In the genomic region with DNA sequence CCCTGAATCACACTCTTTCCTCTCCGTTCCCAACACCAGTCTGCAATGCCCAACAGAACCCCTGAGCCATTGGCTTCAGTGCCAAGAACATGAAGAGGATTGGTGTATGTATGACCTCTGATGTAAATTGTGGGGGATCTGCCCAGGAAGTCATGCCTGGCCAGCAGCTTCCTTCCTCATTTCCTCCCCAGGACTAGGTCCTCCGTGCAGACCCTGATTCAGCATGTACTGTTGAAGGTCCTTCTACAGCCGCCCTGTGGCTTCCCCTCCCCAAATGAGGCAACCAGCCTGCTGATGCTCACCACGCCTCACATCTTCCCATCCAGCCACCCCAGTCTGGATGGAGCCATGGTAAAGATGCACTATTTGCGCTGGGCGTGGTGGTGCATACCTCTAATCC, we compare ENCODE assay signal across 7 mouse cellular contexts. TPM values are rescaled to one million over a fixed set of nuclear protein-coding genes. Genes with fewer than 3 reads are reported as not detected.
DNase-seq lines count a peak whose midpoint lies in the region; ATAC-seq and TF ChIP-seq lines count a peak whose summit lies in the region.

Trpm2 (minus strand) TSS at position 83 of the 400 bp plus-strand sequence.

- no peak for ATAC-seq in hindbrain, embryonic 13.5 days (ENCODE audit: low FRiP score)

- H3K27me3 ChIP-seq in E14TG2a.4 (ENCODE audit: insufficient read depth, low read length): peaks cover 58% of the 10 kb centered on the region
- H3K27me3 ChIP-seq in hindbrain, embryonic 13.5 days: peaks cover 36% of the 10 kb centered on the region

- no peak for TF ChIP-seq CTCF in E14TG2a.4 (conservative IDR thresholded peaks at IDR 0.05; ENCODE audit: low read length)
- TF ChIP-seq CTCF in bone marrow macrophage, adult 2 months (IDR thresholded peaks at IDR 0.05; ENCODE audit: low read depth, low read length): no peak

- H3K4me3 ChIP-seq in E14TG2a.4 (replicated peaks; ENCODE audit: low read length): peak within 1 kb of the TSS; percentile 63
- peak within 1 kb of the TSS; percentile 49 for H3K4me3 ChIP-seq in bone marrow macrophage, adult 2 months (ENCODE audit: insufficient read depth, low read length)
- H3K4me3 ChIP-seq in hindbrain, embryonic 13.5 days: peak within 1 kb of the TSS; percentile 44

- H3K9ac ChIP-seq in hindbrain, embryonic 13.5 days: peak within 1 kb of the TSS; percentile 68

- H3K4me2 ChIP-seq in hindbrain, embryonic 13.5 days: peak within 1 kb of the TSS; percentile 76

- 92% methylated on average over 6 of the region's 6 CpGs for whole genome bisulfite sequencing in hindbrain, embryonic 13.5 days

- peak within 1 kb of the TSS; percentile 88 for H3K27ac ChIP-seq in bone marrow macrophage, adult 2 months (ENCODE audit: insufficient read depth, low read depth, low read length)
- H3K27ac ChIP-seq in hindbrain, embryonic 13.5 days: peak within 1 kb of the TSS; percentile 18; the same call in 1 of the 2 replicates

- no peaks in the 10 kb centered on the region for H3K36me3 ChIP-seq in E14TG2a.4 (ENCODE audit: insufficient read depth, low read length)
- H3K36me3 ChIP-seq in hindbrain, embryonic 13.5 days: no peaks in the 10 kb centered on the region

- peak; percentile 28 for DNase-seq in liver
- peak; percentile 66 to 69 for DNase-seq in monocyte, adult 2 months (ENCODE audit: low read depth in 1 of 2, low spot score in 2 of 2)
- DNase-seq in urinary bladder, postnatal 25 days (ENCODE audit: low spot score): no peak
- DNase-seq in urinary bladder, postnatal 14 days (ENCODE audit: low spot score): no peak

- H3K4me1 ChIP-seq in E14TG2a.4 (replicated peaks; ENCODE audit: low read depth, low read length): peaks cover 15% of the 10 kb centered on the region
- peaks cover 49% of the 10 kb centered on the region for H3K4me1 ChIP-seq in bone marrow macrophage, adult 2 months (ENCODE audit: control insufficient read depth, insufficient read depth, low read length)
- peaks cover 13% of the 10 kb centered on the region for H3K4me1 ChIP-seq in hindbrain, embryonic 13.5 days (replicated peaks)

- no peak for TF ChIP-seq POLR2A in bone marrow macrophage, adult 2 months (IDR thresholded peaks at IDR 0.05; ENCODE audit: borderline replicate concordance, low read depth, low read length)

- peaks cover 27% of the 10 kb centered on the region for H3K9me3 ChIP-seq in E14TG2a.4 (ENCODE audit: low read length)
- no peaks in the 10 kb centered on the region for H3K9me3 ChIP-seq in hindbrain, embryonic 13.5 days

RNA-seq across cellular contexts. Expression of gene Trpm2, which starts in this region (rescaled TPM):
- polyA plus RNA-seq in bone marrow macrophage, adult 2 months (2012; ENCODE audit: insufficient read depth, insufficient read length, missing spikeins): 8.6 and 13.8 TPM in 2 replicates
- 3.0 and 3.9 TPM in 2 replicates for polyA plus RNA-seq in hindbrain, embryonic 13.5 days (2015; fragmentation: Nextera tagmentation; extraction: Ambion mirVana)

Comparison
In these comparisons a context has a peak if more than half of its experiments do, and no peak if none do; other contexts are left out.
1. DNase-seq: peak in liver (single experiment) and monocyte, adult 2 months (2 of 2); none in urinary bladder, postnatal 25 days (single experiment) and urinary bladder, postnatal 14 days (single experiment).
2. Peak in every context shown above with its lines, with median percentiles within 50 percentile points of each other: H3K4me3 ChIP-seq.